ENCODE assay signal across 8 mouse cellular contexts in the genomic region with DNA sequence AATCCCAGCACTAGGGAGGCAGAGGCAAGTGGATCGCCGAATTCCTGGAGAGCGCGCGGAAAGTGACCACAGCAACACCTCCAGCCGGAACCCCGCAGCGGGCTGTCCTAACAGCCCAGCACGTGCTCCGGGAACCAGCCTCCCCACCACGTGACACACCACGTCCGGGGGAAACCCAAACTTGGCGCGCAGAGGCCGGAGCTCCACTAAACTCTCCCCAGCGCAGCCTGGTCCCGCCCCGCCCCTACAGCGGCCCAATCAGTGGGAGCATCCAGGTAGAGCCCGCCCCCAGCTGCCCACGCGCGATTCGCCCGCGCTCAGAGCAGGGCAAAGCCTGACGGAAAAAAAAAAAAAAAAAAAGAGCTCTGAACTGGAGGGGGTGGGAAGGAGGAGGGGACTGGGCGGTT. TPM values are rescaled to one million over a fixed set of nuclear protein-coding genes. Genes with fewer than 3 reads are reported as not detected.
DNase-seq lines count a peak whose midpoint lies in the region; ATAC-seq and TF ChIP-seq lines count a peak whose summit lies in the region.

No protein-coding gene starts in this region.

- H3K4me1 ChIP-seq in bone marrow macrophage, adult 2 months (ENCODE audit: control insufficient read depth, insufficient read depth, low read length), result peaks cover 25% of the 10 kb centered on the region
- peaks cover 5% of the 10 kb centered on the region; the same call in 1 of the 2 replicates for H3K4me1 ChIP-seq in embryonic fibroblast, embryonic 13.5 days (ENCODE audit: control insufficient read depth, insufficient read depth, low read length)
- H3K4me1 ChIP-seq in kidney, embryonic 14.5 days (ENCODE audit: control insufficient read depth, insufficient read depth, low read length), result peaks cover 14% of the 10 kb centered on the region

- H3K4me3 ChIP-seq in bone marrow macrophage, adult 2 months (ENCODE audit: insufficient read depth, low read length), result peak overlapping the region; percentile 70
- peak overlapping the region; percentile 51 for H3K4me3 ChIP-seq in embryonic fibroblast, embryonic 13.5 days (ENCODE audit: insufficient read depth, low read length)
- peak overlapping the region; percentile 39 for H3K4me3 ChIP-seq in kidney, embryonic 14.5 days (ENCODE audit: low read length)

- peak overlapping the region; percentile 56 for H3K4me2 ChIP-seq in kidney, embryonic 14.5 days (replicated peaks; ENCODE audit: low read depth, low read length)

- H3K9me3 ChIP-seq in kidney, embryonic 14.5 days (ENCODE audit: control insufficient read depth, low read length), result no peaks in the 10 kb centered on the region

- no peaks in the 10 kb centered on the region; the same call in 1 of the 2 replicates for H3K36me3 ChIP-seq in kidney, embryonic 14.5 days (ENCODE audit: control insufficient read depth, insufficient read depth, low read length)

- peak; percentile 99 for ATAC-seq in kidney, embryonic 14.5 days (ENCODE audit: low FRiP score, low TSS enrichment)
- ATAC-seq in monocyte, adult 5-6 weeks (replicated peaks; ENCODE audit: insufficient number of reproducible peaks, low FRiP score, low TSS enrichment, poor library complexity, severe bottlenecking), result peak; percentile 100

- no peak overlapping the region for H3K27ac ChIP-seq in bone marrow macrophage, adult 2 months (ENCODE audit: insufficient read depth, low read depth, low read length)
- H3K27ac ChIP-seq in embryonic fibroblast, embryonic 13.5 days (ENCODE audit: insufficient read depth, low read length), result no peak overlapping the region
- no peak overlapping the region for H3K27ac ChIP-seq in kidney, embryonic 14.5 days (ENCODE audit: low read depth, low read length)

- no peak for TF ChIP-seq POLR2A in bone marrow macrophage, adult 2 months (IDR thresholded peaks at IDR 0.05; ENCODE audit: borderline replicate concordance, low read depth, low read length)
- TF ChIP-seq POLR2A in embryonic fibroblast, embryonic 13.5 days (IDR thresholded peaks at IDR 0.05; ENCODE audit: low read depth, low read length), result 0 out of 2 replicates have a peak, but pooled peaks have one; percentile 33

- TF ChIP-seq CTCF in bone marrow macrophage, adult 2 months (IDR thresholded peaks at IDR 0.05; ENCODE audit: low read depth, low read length), result no peak
- no peak for TF ChIP-seq CTCF in embryonic fibroblast, embryonic 13.5 days (IDR thresholded peaks at IDR 0.05; ENCODE audit: borderline replicate concordance, insufficient read depth, low read length)

- H3K9ac ChIP-seq in kidney, embryonic 14.5 days (ENCODE audit: low read depth, low read length), result peak overlapping the region; percentile 25

- no peaks in the 10 kb centered on the region for H3K27me3 ChIP-seq in kidney, embryonic 14.5 days (ENCODE audit: control insufficient read depth, insufficient read depth, low read length)

- WGBS in kidney, embryonic 14.5 days, result under 1% methylated on average over 29 of the region's 29 CpGs

- DNase-seq in A20 (ENCODE audit: low read depth, low spot score), result peak; percentile 97
- DNase-seq in heart, adult 9 months (ENCODE audit: low spot score in 2 of 2), result peak; percentile 93 to 95
- peak; percentile 94 for DNase-seq in liver
- DNase-seq in spleen, postnatal 4 days (ENCODE audit: low spot score in 2 of 2), result peak; percentile 89 to 94

RNA-seq across cellular contexts. Expression of gene Shmt1, which starts 0.5 kb away (rescaled TPM):
- 1.4 and 4.9 TPM in 2 replicates for polyA plus RNA-seq in bone marrow macrophage, adult 2 months (2012; ENCODE audit: insufficient read depth, insufficient read length, missing spikeins)
- polyA plus RNA-seq in embryonic fibroblast, embryonic 13.5 days (2011; ENCODE audit: insufficient read length, low read depth, missing spikeins), result 12.9 and 14.9 TPM in 2 replicates
- 45.3 and 78.4 TPM in 2 replicates for polyA plus RNA-seq in kidney, embryonic 14.5 days (2014; fragmentation: Nextera tagmentation; extraction: Ambion mirVana)
- total RNA-seq in monocyte, adult 5-6 weeks (2017), result 0.58 to 7.1 TPM (median 3.8 TPM) in 3 replicates

RNA-seq across cellular contexts. Expression of gene Dhrs7b, which starts 19.4 kb away (rescaled TPM):
- polyA plus RNA-seq in bone marrow macrophage, adult 2 months (2012; ENCODE audit: insufficient read depth, insufficient read length, missing spikeins), result 20.4 and 20.6 TPM in 2 replicates
- polyA plus RNA-seq in embryonic fibroblast, embryonic 13.5 days (2011; ENCODE audit: insufficient read length, low read depth, missing spikeins), result 19.8 and 21.8 TPM in 2 replicates
- 34.3 and 35.8 TPM in 2 replicates for polyA plus RNA-seq in kidney, embryonic 14.5 days (2014; fragmentation: Nextera tagmentation; extraction: Ambion mirVana)
- 13.4 to 21.7 TPM (median 18.0 TPM) in 3 replicates for total RNA-seq in monocyte, adult 5-6 weeks (2017)

RNA-seq across cellular contexts. Expression of gene Smcr8, which starts 33.7 kb away (rescaled TPM):
- 23.8 and 30.3 TPM in 2 replicates for polyA plus RNA-seq in bone marrow macrophage, adult 2 months (2012; ENCODE audit: insufficient read depth, insufficient read length, missing spikeins)
- 21.4 and 22.2 TPM in 2 replicates for polyA plus RNA-seq in embryonic fibroblast, embryonic 13.5 days (2011; ENCODE audit: insufficient read length, low read depth, missing spikeins)
- polyA plus RNA-seq in kidney, embryonic 14.5 days (2014; fragmentation: Nextera tagmentation; extraction: Ambion mirVana), result 5.2 and 8.2 TPM in 2 replicates
- total RNA-seq in monocyte, adult 5-6 weeks (2017), result 13.8 to 29.7 TPM (median 16.2 TPM) in 3 replicates

RNA-seq across cellular contexts. Expression of gene Top3a, which starts 33.9 kb away (rescaled TPM):
- 13.2 and 13.7 TPM in 2 replicates for polyA plus RNA-seq in bone marrow macrophage, adult 2 months (2012; ENCODE audit: insufficient read depth, insufficient read length, missing spikeins)
- 9.7 and 11.7 TPM in 2 replicates for polyA plus RNA-seq in embryonic fibroblast, embryonic 13.5 days (2011; ENCODE audit: insufficient read length, low read depth, missing spikeins)
- polyA plus RNA-seq in kidney, embryonic 14.5 days (2014; fragmentation: Nextera tagmentation; extraction: Ambion mirVana), result 13.7 and 21.5 TPM in 2 replicates
- total RNA-seq in monocyte, adult 5-6 weeks (2017), result 13.7 to 17.6 TPM (median 15.4 TPM) in 3 replicates
